Mouse (Mus musculus) forebrain, embryonic 13.5 days (tissue): ENCODE measurements at regions not wholly inside any gene's neighbourhood (a gene's known extent, or its start where the extent isn't known, plus 50 kb on each side); places are given as distances from the start of the nearest gene placed in this dataset.

Source experiments
- ATAC-seq: fragments of 200-750 bp; cut with Nextera tagmentation; 2 replicates; pipeline ENCODE4 v1.8.0; 2017
- H3K27ac ChIP-seq: fragments of 300-500 bp; sonication (generic); 2 replicates; pipeline ENCODE4 v1.5.1; 2015; ENCODE audit warnings: inconsistent platforms, mild to moderate bottlenecking, moderate library complexity
- H3K27me3 ChIP-seq: fragments of 300-500 bp; sonication (generic); 2 replicates; pipeline ENCODE4 v1.6.1; 2015; ENCODE audit warnings: mild to moderate bottlenecking, inconsistent platforms
- H3K36me3 ChIP-seq: fragments of 300-500 bp; sonication (generic); 2 replicates; pipeline ENCODE4 v1.6.1; 2015; ENCODE audit warnings: mild to moderate bottlenecking, inconsistent platforms; ENCODE audit not compliant: poor library complexity, severe bottlenecking
- H3K4me1 ChIP-seq: fragments of 300-500 bp; sonication (generic); 2 replicates; pipeline ENCODE4 v1.6.1; 2015; ENCODE audit warnings: inconsistent platforms
- H3K4me2 ChIP-seq: fragments of 300-500 bp; sonication (generic); 2 replicates; pipeline ENCODE4 v1.6.1; 2015; ENCODE audit warnings: inconsistent platforms, mild to moderate bottlenecking, moderate library complexity
- H3K4me3 ChIP-seq: fragments of 300-500 bp; sonication (generic); 2 replicates; pipeline ENCODE4 v1.5.1; 2015; ENCODE audit warnings: mild to moderate bottlenecking, inconsistent platforms
- H3K9ac ChIP-seq: fragments of 300-500 bp; sonication (generic); 2 replicates; pipeline ENCODE4 v1.6.1; 2015; ENCODE audit warnings: mild to moderate bottlenecking, inconsistent platforms
- H3K9me3 ChIP-seq: fragments of 300-500 bp; sonication (generic); replicated peaks from 2 replicates; pipeline ENCODE4 v1.6.1; 2016; ENCODE audit warnings: inconsistent platforms
- WGBS: fragments of 180-500 bp; shearing (Covaris S2); methylation state at CpG from one replicate; pipeline ENCODE4 v1.1.7; 2015; 5-methylcytosine and 5-hydroxymethylcytosine counted together

DNA sequence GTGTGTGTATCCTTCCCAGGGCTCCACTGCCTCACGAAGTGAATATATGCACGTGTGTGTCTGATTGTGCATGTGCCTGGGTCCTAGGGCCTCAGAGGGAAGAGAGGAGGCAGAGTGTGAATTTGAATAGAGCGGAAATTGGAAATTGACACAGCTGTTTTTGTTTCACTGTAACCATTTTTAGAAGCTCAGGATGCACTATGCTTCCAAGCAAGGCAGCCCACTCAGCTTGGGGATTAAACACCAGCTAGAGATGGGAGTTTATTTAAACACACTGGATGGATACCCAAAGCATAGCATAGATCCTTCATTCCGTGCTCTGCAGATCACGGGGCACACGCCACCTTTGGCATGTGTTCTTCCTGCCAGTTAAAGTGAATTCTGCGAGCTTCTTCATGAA lies 306.2 kb downstream of the Elavl2 start:
- WGBS = 92% methylated on average over 7 of the region's 7 CpGs
- Histone ChIP-seq H3K4me3 (no peak overlapping the region), H3K4me2 (no peak overlapping the region), H3K9me3 (no peaks in the 10 kb centered on the region), H3K4me1 (peaks cover 11% of the 10 kb centered on the region), H3K9ac (no peak overlapping the region), H3K36me3 (no peaks in the 10 kb centered on the region), H3K27ac (no peak overlapping the region), H3K27me3 (no peaks in the 10 kb centered on the region)
- no peak for ATAC-seq

DNA sequence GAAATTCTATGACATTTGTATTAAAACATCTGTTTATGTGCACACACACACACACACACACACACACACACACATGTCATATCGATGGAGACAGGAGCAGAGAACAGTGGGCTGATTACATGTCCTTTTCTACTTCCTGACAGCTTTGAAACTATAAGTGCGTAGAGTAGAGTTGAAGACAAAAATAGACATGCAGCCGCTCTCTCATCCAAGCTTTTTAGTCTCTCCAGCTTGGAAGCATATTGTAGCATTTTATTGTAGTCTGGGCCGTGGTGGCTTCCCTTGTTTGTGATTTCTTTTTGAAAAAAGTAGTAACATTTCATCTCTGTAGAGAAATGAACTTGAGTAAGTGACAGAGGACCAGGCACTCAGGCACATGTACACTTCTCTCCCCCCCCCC lies 306.7 kb downstream of the Elavl2 start:
- Histone ChIP-seq H3K9ac (no peak overlapping the region), H3K4me1 (peaks cover 11% of the 10 kb centered on the region), H3K9me3 (no peaks in the 10 kb centered on the region), H3K27ac (no peak overlapping the region), H3K36me3 (no peaks in the 10 kb centered on the region), H3K4me3 (no peak overlapping the region), H3K4me2 (no peak overlapping the region), H3K27me3 (no peaks in the 10 kb centered on the region)
- ATAC-seq = no peak
- 82% methylated on average over 4 of the region's 4 CpGs for WGBS

DNA sequence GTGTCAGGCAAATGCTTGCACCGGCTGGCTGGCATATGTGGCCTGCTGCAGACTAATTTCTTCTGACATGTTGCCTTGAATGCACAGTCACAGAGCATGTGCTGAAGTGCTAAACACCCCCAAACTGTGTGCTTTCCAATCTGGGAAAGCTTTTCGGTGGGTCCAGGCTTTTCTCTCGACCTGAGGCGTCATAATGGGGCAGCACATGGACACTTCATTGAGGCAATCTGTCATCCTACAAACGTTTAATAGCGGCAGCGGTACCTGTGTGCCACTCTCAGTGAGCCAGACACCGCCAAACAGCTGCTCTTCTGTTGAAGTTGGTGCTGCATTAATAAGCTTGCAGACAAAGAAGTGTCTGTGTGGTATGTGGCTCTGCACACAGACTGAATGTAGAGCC lies 308.3 kb downstream of the Elavl2 start:
- Histone ChIP-seq H3K9me3 (no peaks in the 10 kb centered on the region), H3K36me3 (no peaks in the 10 kb centered on the region), H3K4me1 (peaks cover 11% of the 10 kb centered on the region), H3K27me3 (no peaks in the 10 kb centered on the region), H3K9ac (no peak overlapping the region), H3K4me2 (0 out of 2 replicates have a peak overlapping the region, but pooled peaks have one; percentile 7), H3K4me3 (no peak overlapping the region), H3K27ac (peak overlapping the region; percentile 80)
- ATAC-seq = peak; percentile 95
- WGBS = 41% methylated on average over 8 of the region's 8 CpGs

DNA sequence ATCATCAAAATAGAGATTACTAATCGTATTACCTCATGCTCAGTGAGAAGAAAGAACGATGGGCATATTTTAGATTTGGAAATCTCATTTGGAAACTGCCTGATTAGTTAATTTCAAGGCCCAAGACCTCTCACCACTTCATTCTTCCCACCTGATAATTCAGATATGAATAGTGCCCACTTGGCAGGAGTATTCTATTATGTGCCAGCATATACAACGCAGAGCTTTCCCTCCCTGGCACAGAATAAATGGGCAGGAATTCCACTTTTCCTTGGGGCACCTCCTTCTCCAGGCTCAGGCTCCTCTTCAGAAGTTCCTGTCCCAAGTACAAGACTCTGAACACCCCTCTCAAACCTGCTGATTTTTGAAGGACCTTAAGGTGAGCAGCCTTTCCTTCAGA lies 308.7 kb downstream of the Elavl2 start:
- 68% methylated on average over 3 of the region's 3 CpGs for WGBS
- Histone ChIP-seq H3K4me2 (no peak overlapping the region), H3K9ac (no peak overlapping the region), H3K36me3 (no peaks in the 10 kb centered on the region), H3K4me3 (no peak overlapping the region), H3K27me3 (no peaks in the 10 kb centered on the region), H3K27ac (peak overlapping the region; percentile 80), H3K4me1 (peaks cover 11% of the 10 kb centered on the region), H3K9me3 (no peaks in the 10 kb centered on the region)
- ATAC-seq = peak; percentile 60

DNA sequence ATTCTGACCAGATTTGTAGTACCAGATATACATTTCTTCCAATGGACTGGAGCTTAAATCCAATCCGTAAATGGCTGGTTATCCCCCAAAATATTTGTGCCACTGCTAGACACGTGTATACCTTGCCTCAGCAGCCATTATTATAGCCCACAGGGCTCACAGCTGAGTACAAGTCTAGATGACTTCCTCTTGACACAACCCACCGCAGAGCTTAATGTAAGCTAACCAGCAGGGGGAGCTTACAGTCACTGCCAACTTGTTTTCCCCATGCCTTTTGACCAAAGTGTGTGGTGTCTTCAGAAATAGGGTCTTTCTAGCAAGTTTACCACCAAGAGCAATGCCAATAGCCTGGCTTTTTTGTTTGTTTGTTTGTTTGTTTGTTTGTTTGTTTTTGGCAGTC lies 316.6 kb downstream of the Elavl2 start:
- no peak overlapping the region for H3K9ac ChIP-seq
- no peaks in the 10 kb centered on the region for H3K36me3 ChIP-seq
- H3K27ac ChIP-seq = no peak overlapping the region
- no peak for ATAC-seq
- no peaks in the 10 kb centered on the region for H3K9me3 ChIP-seq
- no peak overlapping the region for H3K4me3 ChIP-seq
- 57% methylated on average over 3 of the region's 3 CpGs for WGBS
- peaks cover 16% of the 10 kb centered on the region for H3K4me1 ChIP-seq
- no peak overlapping the region for H3K4me2 ChIP-seq
- H3K27me3 ChIP-seq = no peaks in the 10 kb centered on the region

DNA sequence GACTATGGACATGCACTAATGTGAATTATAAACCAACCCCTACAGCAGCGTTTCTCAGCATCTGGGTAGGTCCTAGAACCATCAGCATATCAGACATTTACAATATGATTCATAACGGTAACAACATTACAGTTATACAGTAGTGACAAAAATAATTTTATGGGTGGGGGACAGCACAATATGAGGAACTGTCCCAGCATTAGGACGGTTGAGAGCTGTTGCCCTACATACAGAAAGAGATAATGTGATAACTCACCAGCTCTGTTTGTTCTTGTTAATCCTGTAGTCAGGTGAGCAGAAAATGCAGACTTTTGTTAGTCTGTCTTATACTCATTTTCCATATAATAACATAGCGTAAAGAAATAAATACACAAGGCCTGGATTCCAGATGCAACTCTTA lies 319.1 kb downstream of the Elavl2 start:
- Histone ChIP-seq H3K27me3 (no peaks in the 10 kb centered on the region), H3K4me1 (peaks cover 16% of the 10 kb centered on the region), H3K4me2 (no peak overlapping the region), H3K9ac (no peak overlapping the region), H3K27ac (no peak overlapping the region), H3K4me3 (no peak overlapping the region), H3K9me3 (no peaks in the 10 kb centered on the region), H3K36me3 (no peaks in the 10 kb centered on the region)
- 82% methylated on average over 4 of the region's 4 CpGs for WGBS
- ATAC-seq = no peak

DNA sequence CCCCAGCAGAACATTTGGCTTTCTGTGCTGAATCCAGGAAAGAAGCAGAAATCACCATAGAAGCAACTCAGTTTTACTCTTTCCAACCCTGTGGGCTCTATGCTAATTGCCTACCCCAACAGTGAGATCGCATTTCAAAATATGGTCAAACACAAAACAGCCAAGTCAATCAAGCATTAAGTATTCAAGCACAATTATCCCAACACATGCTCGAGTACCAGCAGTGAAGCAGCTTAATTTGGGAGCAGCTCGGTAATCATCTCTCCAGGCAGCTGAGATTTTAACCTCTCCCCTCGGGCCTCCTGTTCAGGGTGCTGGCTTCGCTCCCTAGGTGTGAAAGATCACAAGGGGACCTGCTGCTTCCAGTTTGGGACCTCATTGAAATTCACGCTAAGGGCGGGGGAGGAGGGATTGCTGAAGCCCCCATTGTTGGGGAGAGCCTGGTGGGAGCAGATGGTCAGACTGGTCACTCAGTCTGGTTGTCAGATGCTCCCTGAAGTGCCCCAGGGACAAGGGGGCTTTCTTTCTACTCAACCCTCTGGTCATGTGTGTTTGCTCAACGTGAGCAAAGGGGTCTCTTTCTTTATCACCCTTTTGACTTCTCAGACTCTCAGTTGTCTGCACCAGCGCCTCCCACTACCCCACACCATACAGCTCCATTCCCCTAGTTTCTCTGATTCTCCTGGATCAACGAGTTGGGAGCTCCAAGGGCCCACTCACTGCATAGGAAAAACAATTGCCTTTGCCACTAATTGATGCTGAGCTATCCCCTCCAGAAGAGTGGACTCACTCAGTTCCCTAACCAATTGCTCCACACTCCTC lies 319.8 kb downstream of the Elavl2 start:
- peak overlapping the region; percentile 55 for H3K27ac ChIP-seq
- no peaks in the 10 kb centered on the region for H3K27me3 ChIP-seq

DNA sequence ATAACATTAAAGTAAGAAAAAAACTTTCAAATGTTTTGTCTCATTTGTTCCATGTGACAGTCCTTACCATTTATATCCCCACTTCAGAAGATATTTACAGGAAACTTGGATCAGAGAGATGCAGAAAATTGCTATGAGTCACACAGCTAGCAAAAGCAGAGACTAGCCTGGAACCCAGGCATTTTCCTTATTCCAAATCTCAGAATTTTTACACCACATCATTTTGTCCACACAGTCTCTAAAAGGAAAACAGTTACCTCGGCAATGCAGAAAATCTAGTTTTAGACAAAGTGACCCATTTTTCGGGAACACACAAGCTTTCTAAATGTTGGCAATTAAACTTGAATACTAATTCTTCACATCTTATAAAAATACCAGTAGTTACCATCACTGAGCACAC lies 329.3 kb downstream of the Elavl2 start:
- Histone ChIP-seq H3K27ac (no peak overlapping the region), H3K4me3 (no peak overlapping the region), H3K36me3 (no peaks in the 10 kb centered on the region), H3K9ac (no peak overlapping the region), H3K27me3 (no peaks in the 10 kb centered on the region), H3K4me2 (no peak overlapping the region), H3K9me3 (no peaks in the 10 kb centered on the region), H3K4me1 (no peaks in the 10 kb centered on the region)
- 98% methylated on average over 2 of the region's 2 CpGs for WGBS
- no peak for ATAC-seq

More for the DNA sequence above, 319.8 kb downstream of the Elavl2 start:
- Histone ChIP-seq H3K4me1 (peaks cover 16% of the 10 kb centered on the region), H3K4me2 (peak overlapping the region; percentile 4; the same call in 1 of the 2 replicates), H3K4me3 (no peak overlapping the region), H3K9me3 (no peaks in the 10 kb centered on the region), H3K9ac (no peak overlapping the region), H3K36me3 (no peaks in the 10 kb centered on the region)
- 9% methylated on average over 10 of the region's 10 CpGs for WGBS
- peak; percentile 90 for ATAC-seq

DNA sequence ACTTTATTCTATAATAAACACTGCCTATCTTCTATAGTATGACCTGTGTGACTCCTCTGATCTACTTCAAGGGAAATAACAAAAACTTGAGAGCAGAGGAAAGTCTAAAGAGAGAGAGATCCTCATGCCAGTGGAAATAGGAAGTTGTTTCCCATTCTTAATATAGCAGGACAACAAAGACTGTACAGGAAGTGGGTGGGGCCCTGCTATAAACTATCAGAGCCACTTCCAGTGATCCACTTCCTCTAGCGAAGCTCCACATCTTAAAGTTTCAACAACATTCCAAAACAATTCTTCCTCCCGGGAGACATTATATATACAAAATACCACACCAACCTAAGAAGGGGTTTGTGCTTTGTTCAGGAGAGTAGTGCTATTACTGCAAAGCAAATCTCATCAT lies 339.7 kb downstream of the Elavl2 start:
- H3K9me3 ChIP-seq = no peaks in the 10 kb centered on the region
- no peak overlapping the region for H3K4me3 ChIP-seq
- no peaks in the 10 kb centered on the region for H3K4me1 ChIP-seq
- ATAC-seq = no peak
- no peak overlapping the region for H3K9ac ChIP-seq
- WGBS = 87% methylated on average over 2 of the region's 2 CpGs
- H3K36me3 ChIP-seq = no peaks in the 10 kb centered on the region
- no peaks in the 10 kb centered on the region for H3K27me3 ChIP-seq
- no peak overlapping the region for H3K4me2 ChIP-seq
- H3K27ac ChIP-seq = no peak overlapping the region

DNA sequence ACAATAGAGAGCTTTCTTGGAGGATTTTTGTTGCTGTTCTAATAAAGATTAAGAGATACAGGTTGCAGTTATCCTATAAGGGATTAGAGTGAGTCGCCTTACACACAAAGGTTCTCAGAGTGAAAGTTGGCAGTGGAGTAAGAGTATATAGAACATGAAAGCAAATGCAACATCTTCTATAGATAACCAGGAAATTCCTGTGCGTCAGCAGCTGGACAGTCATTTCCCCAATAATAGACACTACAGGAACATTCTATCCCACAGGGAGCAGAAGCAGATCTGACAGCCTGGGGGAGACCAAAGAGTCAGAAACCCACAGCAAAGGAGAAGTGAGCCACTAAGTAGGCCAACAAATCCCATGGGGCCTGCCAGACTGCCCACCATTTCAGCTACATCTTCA lies 348.7 kb downstream of the Elavl2 start:
- no peaks in the 10 kb centered on the region for H3K36me3 ChIP-seq
- H3K9me3 ChIP-seq = no peaks in the 10 kb centered on the region
- no peaks in the 10 kb centered on the region for H3K4me1 ChIP-seq
- H3K4me2 ChIP-seq = no peak overlapping the region
- no peak overlapping the region for H3K4me3 ChIP-seq
- H3K27me3 ChIP-seq = no peaks in the 10 kb centered on the region
- ATAC-seq = no peak
- 86% methylated on average over 2 of the region's 2 CpGs for WGBS
- H3K27ac ChIP-seq = no peak overlapping the region
- H3K9ac ChIP-seq = no peak overlapping the region

DNA sequence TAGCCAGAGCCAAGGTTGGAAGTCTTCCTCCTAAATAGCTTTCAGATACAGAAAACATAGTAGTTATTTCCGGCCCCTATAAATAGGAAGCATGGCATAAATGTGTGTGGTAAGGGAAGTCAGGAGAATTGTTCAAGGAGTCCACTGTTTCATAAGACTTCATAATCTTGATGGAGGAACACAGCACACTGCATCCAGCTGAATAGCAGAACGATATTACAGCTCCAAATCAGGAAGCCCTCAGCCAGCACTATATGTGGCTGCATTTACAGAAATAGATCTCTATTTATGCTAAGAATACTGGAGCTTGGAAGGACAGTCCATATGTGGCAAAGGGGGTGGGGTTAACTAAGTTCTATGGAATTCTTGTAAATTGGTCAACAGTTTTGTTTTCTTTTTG lies 371.1 kb downstream of the Elavl2 start:
- Histone ChIP-seq H3K27ac (no peak overlapping the region), H3K9me3 (no peaks in the 10 kb centered on the region), H3K36me3 (no peaks in the 10 kb centered on the region), H3K4me1 (no peaks in the 10 kb centered on the region), H3K4me2 (no peak overlapping the region), H3K9ac (no peak overlapping the region), H3K27me3 (no peaks in the 10 kb centered on the region), H3K4me3 (no peak overlapping the region)
- 90% methylated on average over 2 of the region's 2 CpGs for WGBS
- no peak for ATAC-seq

DNA sequence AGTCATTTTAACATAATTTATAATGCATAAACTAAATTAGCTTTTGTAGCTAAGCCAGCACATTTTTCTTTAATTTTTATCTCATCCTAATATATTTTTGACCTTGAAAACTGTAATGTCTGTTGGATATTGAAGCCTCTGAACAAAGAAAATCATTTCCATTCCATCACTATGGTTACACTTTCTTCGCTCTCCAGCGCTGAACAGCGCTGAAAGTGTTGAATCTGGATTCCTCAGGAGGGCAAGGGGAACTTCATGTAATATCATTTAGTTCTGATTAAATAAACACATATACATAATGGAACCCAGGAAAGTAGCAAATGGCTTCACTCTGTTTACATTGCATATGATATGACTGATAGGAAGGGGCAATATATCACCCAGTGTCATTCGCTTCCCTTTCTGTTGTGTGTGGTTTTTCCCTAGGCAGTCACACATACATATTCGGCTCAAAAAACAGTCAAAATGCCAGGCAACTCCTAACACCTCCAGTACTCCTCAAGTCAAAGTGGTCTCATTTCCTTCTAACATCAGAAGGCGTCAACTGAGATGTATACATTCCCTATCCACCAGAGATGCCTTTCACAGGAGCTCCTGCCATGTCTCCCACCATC lies 372.5 kb downstream of the Elavl2 start:
- 87% methylated on average over 6 of the region's 6 CpGs for WGBS
- H3K4me1 ChIP-seq = no peaks in the 10 kb centered on the region
- H3K9ac ChIP-seq = no peak overlapping the region
- no peaks in the 10 kb centered on the region for H3K9me3 ChIP-seq
- H3K27me3 ChIP-seq = no peaks in the 10 kb centered on the region
- H3K27ac ChIP-seq = no peak overlapping the region
- H3K4me3 ChIP-seq = no peak overlapping the region
- H3K4me2 ChIP-seq = no peak overlapping the region
- ATAC-seq = no peak
- H3K36me3 ChIP-seq = no peaks in the 10 kb centered on the region
